17 mouse cellular contexts compared by ENCODE assay signal in the genomic region with DNA sequence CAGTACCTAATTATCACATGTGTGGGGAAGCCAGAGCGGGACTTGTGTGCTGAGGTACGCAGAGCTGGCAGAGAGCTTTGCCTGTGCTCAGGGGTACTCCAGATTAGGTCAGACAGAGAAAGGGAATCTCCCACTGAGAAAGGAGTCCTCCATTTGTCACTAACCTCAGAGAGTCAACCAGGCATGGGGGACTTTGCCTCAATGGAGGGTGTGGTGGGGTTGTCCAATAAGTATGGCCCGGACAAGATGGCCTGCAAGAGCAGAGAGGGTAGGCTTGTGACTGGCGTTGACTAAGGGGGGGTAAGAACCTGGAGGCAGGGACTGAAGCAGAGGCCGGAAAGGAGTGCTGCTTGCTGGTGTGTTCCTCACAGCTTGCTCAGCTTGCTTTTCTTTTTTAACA.
"Had no signal": no experiment of that assay in that cellular context is flagged by ENCODE, and none has a peak within 500 bp of the region (broad histone marks: within the 10 kb centered on the region; RNA-seq: fewer than 3 reads in every experiment).

No protein-coding gene starts in this region.

- H3K4me3 ChIP-seq: lung, embryonic 15.5 days; midbrain, embryonic 12.5 days; neural tube, embryonic 12.5 days; stomach, embryonic 15.5 days had no signal

- H3K27ac ChIP-seq: liver, embryonic 14.5 days; lung, embryonic 15.5 days; macrophage; midbrain, embryonic 12.5 days; neural tube, embryonic 12.5 days; stomach, embryonic 15.5 days; stomach, postnatal 0 days had no signal

- DNase-seq: lung, adult 2 months; lung, postnatal 14 days; lung, postnatal 36 days; midbrain, embryonic 14.5 days; right cerebral cortex, postnatal 14 days; thymus, adult 2 months; thymus, postnatal 25 days; thymus, postnatal 4 days had no signal

- H3K27me3 ChIP-seq: lung, embryonic 15.5 days; midbrain, embryonic 12.5 days; neural tube, embryonic 12.5 days; stomach, embryonic 15.5 days had no signal

- H3K36me3 ChIP-seq: lung, embryonic 15.5 days; midbrain, embryonic 12.5 days; neural tube, embryonic 12.5 days; stomach, embryonic 15.5 days had no signal

- H3K9ac ChIP-seq: liver, embryonic 14.5 days; lung, embryonic 15.5 days; midbrain, embryonic 12.5 days; neural tube, embryonic 12.5 days; stomach, embryonic 15.5 days had no signal

- ATAC-seq: lung, postnatal 0 days; midbrain, embryonic 16.5 days had no signal

- H3K9me3 ChIP-seq: lung, embryonic 15.5 days; midbrain, embryonic 12.5 days; neural tube, embryonic 12.5 days; stomach, embryonic 15.5 days had no signal

- H3K4me1 ChIP-seq: lung, embryonic 15.5 days; neural tube, embryonic 12.5 days; stomach, embryonic 15.5 days had no signal

- H3K4me2 ChIP-seq: lung, embryonic 15.5 days; midbrain, embryonic 12.5 days; neural tube, embryonic 12.5 days; stomach, embryonic 15.5 days had no signal
